Mouse (Mus musculus): Measurements from ENCODE around the gene Hrasls5.

The Hrasls5 gene

DNA sequence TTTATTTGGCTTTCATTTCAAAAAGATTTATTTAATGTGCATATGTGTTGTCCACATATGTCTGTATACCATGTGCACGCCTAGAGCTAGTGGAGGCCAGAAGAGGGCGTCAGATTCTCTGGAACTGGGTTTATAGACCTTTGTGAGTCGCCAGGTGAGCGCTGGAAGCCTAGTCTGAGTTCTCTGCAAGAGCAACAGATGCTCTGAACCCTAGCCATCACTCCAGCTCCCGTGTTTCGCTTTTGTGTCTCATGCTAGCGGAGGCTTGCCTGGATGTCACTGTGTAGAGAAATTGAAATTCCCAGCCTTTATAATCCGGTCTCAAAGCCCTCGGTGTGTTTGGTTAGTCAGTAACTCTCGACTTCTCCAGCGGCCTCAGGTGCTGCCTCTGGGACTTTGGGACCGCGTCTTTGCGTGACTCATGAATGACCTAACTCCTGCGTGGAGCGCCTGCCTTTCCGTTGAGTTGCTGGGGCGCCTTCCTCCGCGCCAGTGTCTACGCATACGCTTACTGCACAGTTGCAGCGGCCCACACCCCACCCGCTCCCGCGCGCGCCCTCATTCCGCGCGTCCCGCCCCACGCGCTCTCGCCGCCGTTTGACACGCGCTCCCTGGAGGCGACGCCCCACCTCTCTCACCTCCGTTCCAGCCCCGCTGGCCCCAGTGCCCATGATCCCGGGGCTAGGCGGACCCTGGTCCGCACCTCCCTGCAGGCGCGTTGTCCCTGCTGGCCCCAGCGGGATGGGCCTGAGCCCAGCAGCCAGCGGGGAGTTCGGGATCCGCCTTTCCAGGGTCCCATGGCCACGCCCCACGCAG is at the start of gene Hrasls5:
Hrasls5 (plus strand) TSS at position 600 of the 816 bp plus-strand sequence.
- DNase-seq (ENCODE audit: low spot score) = no peak

- no peak for DNase-seq (ENCODE audit: low spot score)
These were observed 49.7 kb upstream of the Hrasls5 start for GRCm38 (mm10) chr19:7562601-7563129.

DNA sequence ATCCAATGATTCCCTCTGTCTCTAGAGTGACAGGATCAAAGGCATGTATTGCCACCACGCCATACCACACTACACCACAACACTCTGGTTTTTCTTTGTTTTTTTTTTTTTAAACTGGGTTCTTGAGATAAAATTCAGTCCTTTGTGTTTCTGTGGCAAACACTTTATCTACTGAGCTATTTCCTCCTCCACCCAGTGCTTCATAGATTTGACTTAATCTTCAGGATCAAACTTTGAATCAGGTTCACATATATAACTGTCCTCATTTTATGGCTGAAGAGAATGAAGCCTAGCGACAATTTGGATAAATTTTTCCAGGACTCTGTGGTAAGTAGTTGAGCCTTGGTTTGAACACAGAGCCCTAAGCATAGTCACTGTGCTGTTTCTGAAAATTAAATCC is 48.7 kb upstream of the Hrasls5 start:
- DNase-seq (ENCODE audit: low spot score) = no peak

DNA sequence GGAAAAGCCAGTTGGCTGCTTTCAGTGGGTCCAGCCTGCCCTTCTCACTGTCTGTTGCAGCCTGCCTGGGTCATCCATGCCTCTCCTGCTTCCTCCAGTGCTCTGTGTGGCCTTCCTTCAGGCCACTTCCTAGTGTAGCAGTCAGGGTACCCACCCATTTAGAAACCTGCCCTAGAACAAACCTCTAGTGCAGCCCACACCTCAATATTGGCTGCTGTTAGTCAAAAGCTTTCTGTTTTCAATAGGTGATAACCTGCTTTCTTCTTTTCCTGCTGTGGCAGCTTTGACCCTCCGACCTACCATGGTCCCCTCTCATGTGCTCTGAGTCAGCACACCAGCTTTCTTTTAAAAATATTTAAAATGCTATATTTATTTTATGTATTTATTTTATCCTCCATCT is 47.9 kb upstream of the Hrasls5 start:
- DNase-seq (ENCODE audit: low spot score) = no peak

GRCm38 (mm10) chr19:7566826-7567225 is 45.5 kb upstream of the Hrasls5 start:
- peak; percentile 47 for DNase-seq (ENCODE audit: low spot score)

- DNase-seq (ENCODE audit: low spot score) = no peak
These were observed 44.0 kb upstream of the Hrasls5 start for GRCm38 (mm10) chr19:7568364-7568763.

DNA sequence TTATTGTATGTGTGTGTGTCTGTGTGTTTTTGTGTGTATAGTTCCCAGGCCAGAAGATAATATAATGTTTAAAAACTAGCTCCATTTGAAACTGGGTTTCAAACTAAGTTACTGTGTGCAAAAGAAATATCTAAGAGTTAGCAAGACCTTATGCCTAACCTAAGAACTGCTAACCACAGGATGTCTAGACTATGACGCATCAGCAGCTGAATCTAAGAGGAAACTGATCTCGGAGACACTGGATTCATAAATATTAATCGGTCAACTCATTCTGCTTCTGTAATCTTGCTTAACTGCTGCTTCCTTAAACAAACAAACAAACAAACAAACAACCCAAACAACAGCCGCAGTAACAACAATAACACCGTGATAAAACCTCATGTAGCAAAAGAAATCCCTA is 42.7 kb upstream of the Hrasls5 start:
- DNase-seq (ENCODE audit: low spot score) = no peak

DNA sequence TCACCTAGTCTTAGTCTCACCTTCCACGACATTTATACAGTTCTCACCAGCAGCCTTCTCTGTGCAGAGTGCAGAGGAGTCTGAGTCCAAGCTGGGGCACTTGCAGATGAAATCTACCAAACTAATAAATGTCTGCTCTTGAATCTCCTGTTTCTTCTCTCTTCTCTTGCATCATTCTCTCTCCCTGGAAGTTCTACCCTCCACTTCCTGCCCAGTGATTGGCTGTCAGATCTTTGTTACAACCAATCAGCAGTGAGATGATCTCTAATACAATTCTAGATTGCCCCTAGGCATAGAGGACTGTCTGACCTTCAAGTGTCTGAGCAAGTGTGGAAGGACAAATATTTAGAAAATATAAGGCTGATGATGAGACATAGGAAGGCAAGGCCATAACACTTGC is 36.2 kb upstream of the Hrasls5 start:
- no peak for DNase-seq (ENCODE audit: low spot score)

GRCm38 (mm10) chr19:7577710-7578109 is 34.6 kb upstream of the Hrasls5 start:
- DNase-seq (ENCODE audit: low spot score) = no peak

- DNase-seq (ENCODE audit: low spot score) = no peak
These were observed 31.3 kb upstream of the Hrasls5 start for GRCm38 (mm10) chr19:7581042-7581441.

GRCm38 (mm10) chr19:7583101-7583500 is 29.2 kb upstream of the Hrasls5 start:
- no peak for DNase-seq (ENCODE audit: low spot score)

- no peak for DNase-seq (ENCODE audit: low spot score)
These were observed 28.7 kb upstream of the Hrasls5 start for GRCm38 (mm10) chr19:7583599-7583998.

DNA sequence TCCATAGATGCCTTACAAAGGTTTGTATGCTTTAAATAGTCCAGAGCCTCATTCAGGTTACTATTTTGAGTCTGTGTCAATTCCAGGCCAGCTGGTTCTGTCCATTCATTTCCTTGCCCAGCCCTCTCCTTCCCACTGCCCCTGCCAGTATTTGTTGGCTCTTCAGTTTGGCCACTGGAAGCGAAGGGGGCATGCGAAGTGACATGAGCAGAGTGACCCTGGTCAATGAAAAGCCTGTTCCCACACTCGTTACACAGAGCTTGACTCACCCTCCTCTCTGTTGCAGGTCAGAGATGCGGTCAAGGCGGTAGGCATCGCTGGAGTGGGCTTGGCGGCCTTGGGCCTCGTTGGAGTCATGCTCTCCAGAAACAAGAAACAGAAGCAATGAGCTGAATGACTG is 27.1 kb upstream of the Hrasls5 start:
- DNase-seq (ENCODE audit: low spot score) = no peak

- DNase-seq (ENCODE audit: low spot score) = no peak
These were observed 26.6 kb upstream of the Hrasls5 start for GRCm38 (mm10) chr19:7585764-7586163.

- DNase-seq (ENCODE audit: low spot score) = no peak
These were observed 21.5 kb upstream of the Hrasls5 start for GRCm38 (mm10) chr19:7590795-7591194.

- no peak for DNase-seq (ENCODE audit: low spot score)
These were observed 20.3 kb upstream of the Hrasls5 start for GRCm38 (mm10) chr19:7592018-7592417.

DNA sequence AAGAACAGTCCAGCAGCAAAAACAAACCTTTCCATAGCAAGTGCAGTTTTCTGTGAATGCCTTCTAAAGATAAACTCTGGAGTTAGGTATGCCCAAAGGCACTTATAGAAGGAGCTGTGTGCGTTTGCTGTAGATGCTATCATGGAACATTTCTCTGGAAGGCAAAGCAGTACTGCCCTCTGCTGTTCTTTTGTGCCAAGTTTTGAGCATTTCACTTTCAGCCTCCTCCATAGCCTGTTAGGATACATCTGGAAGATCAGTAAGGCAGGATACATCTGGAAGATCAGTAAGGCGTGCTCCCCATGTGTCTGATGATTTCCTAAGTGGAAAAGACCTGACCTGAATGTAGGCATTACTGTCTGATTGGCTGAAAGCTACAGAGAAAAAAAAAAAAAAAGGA is 16.8 kb upstream of the Hrasls5 start:
- DNase-seq (ENCODE audit: low spot score) = no peak

DNA sequence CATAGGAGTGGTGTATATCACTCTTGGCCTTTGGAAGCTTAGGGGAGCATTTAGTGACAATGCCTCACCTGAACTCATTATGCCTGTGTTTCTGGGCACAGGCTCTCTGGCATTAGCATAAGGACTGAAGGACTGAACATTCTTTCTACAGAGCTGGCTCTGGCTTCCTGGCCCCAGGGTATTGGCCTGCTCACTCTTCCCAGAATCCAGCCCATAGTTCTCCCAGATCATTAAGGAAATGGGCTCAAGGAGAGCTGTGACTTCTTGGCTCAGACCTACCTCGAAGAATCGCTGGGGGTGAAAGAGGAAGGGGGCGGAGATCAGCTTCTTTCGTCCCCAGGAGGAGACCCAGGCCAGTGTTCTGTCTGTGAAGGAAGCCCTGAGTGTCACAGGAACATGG is 13.9 kb upstream of the Hrasls5 start:
- DNase-seq (ENCODE audit: low spot score) = no peak

GRCm38 (mm10) chr19:7601551-7601950 is 10.8 kb upstream of the Hrasls5 start:
- DNase-seq (ENCODE audit: low spot score) = no peak

- DNase-seq (ENCODE audit: low spot score) = no peak
These were observed 8.2 kb upstream of the Hrasls5 start for GRCm38 (mm10) chr19:7604107-7604506.

DNA sequence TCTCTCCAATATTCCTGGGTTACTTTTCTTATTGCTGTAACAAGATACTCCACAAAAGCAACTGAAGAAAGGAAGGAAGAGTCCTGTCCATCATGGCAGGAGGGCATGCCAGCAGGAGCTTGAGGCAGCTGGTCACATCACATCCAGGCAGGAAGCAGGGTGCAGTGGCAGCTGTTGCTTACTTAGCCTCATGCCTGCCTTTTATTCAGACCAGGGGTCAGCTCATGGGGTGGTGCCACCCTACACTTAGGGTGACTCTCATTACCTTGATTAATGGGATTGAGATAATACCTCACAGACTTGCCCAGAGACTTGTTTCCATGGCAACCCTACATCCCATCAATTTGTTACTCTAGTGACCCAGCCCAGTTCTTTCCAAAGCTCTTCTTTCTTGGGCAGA is 7.3 kb upstream of the Hrasls5 start:
- DNase-seq (ENCODE audit: low spot score) = no peak

DNA sequence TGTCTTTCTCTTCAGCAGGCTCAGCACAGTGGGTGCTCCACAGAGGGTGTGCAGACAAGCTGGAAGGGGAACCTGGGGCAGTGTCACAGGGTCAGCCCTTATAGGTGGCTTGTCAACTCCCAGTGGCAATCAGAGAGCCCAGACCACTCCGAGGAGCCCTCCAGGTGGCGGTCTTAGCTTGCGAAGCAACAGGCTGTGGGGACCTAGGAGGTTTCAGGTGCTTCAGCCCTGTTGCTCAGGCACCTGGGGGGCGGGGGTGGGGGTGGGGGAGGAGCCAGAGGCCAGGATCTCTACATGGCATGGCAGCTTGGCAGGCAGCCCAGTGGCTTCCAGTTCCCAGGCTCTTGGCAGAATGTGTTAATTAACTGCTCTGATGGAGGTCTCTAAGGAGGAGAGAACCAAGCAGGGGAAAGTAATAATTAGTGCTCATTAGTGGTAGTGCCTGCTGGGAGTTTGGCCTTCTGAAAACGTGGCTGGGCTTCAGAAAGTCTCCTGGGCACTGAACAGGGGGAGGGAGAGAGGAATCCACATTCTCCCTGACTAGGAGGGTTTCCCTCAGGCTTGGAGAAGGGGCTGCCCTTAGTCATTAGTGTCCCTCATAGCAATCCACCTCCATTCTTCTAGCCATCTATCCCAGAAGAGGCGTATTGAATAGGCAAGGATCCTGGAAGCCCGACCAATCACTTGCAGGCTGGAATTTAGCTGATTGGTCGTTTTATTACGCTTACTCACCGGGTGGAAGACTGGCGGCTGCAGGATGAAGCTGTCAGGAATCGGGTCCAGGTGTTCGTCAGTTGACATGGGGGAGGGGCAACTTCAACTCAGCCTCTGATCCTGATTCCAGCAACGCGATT is 6.2 kb upstream of the Hrasls5 start:
- DNase-seq (ENCODE audit: low spot score) = no peak

All from layer of hippocampus, adult 9-10 months (tissue).